Mouse (Mus musculus): ENCODE data around the gene Smo.
A peak's percentile ranks its signal among the peaks of the same experiment; 100 is the strongest.
"Not testable (repeated sequence)": the region's sequence is repeated elsewhere in the genome, so short reads cannot be mapped to it uniquely, and the experiment has no call there.

Gene Smo

GRCm38 (mm10) chr6:29726576-29727200, 8.6 kb upstream of the Smo start:
- no peak for DNase-seq (ENCODE audit: extremely low spot score, low read depth, low spot score)

DNA sequence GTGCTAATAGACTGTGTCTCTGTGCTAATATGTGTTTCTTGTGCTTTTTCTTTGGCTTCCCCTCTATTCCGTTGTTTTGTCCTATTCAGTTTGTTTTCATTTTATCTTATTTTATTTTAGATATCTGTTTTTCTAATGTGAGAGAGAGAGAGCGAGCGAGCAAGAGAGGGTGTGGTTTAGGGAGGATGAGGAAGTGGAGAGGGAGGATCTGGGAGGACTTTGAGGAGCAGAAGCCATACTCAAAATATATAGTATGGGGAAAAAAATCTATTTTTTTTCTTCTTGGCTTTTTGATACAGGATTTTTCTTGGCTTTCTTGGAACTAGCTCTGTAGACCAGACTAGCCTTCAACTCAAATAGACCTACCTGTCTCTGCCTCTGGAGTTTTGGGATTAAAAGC, 7.3 kb upstream of the Smo start:
- no peak for DNase-seq (ENCODE audit: extremely low spot score, low read depth, low spot score)

DNA sequence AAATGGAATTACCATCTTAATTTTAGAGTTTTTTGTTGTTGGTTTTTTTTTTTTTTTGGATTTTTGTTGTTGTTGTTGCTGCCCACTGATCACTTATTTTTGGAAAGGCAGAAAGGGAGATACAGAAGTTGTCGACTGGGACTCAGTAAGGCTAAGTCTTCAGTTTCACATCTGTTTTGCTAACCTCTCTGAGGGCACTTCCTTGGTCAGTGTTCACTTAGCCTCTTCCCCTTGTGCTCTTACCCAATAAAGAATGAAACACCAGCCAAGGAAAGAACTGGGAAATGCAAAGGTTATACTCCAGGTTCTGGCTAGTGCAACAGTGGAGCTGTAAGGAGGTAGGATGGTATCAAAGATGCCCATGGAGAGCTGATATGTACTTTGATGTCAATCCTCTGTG, 5.8 kb upstream of the Smo start:
- DNase-seq (ENCODE audit: extremely low spot score, low read depth, low spot score): no peak

- no peak for DNase-seq (ENCODE audit: extremely low spot score, low read depth, low spot score)
These were observed 567 bp downstream of the Smo start for GRCm38 (mm10) chr6:29735689-29736451.

DNA sequence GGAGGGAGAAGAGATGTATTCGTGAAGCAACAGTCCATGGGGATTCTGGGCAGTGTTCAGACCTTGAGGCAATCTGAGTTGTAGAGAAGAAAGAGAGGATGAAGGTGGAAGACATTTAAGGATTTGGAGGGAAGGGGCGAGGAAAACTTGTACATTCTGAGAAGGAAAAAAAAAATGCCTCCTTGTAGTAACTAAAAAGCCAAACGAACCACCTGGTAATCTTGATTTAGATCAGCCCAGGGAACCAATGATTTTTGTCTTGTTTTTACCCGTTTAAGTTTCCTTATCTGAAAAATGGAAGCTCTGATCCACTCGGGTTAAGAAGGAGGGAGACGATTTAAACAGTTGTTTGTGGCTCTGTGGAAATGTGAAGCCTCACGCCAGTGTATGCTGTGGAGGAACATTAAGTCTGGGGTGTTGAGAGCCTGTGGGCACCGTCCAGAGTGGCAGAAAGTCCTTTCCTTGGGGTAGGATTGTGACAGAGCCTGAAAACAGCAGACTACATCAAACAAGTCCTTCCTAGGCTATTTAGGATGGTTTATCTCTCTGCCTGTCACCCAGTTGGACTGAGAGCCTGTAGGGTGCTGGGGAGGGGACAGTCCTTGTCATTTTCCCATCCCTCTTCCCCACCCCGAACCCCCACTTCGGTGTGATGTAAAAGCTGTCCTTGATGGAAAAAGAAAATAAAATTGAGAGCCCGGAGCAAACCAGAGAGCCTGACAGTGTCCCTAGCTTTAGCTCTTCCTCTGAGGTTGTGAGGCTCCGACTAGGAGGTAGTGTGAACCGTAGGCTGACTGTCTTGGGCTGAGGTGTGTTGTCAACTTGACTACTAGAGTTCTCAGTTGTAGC, 1.5 kb downstream of the Smo start:
- no peak for DNase-seq (ENCODE audit: extremely low spot score, low read depth, low spot score)

GRCm38 (mm10) chr6:29751466-29752152, 16.3 kb downstream of the Smo start:
- no peak for DNase-seq (ENCODE audit: extremely low spot score, low read depth, low spot score)

- DNase-seq (ENCODE audit: extremely low spot score, low read depth, low spot score): no peak
These were observed 18.0 kb downstream of the Smo start for GRCm38 (mm10) chr6:29753336-29753735.

DNA sequence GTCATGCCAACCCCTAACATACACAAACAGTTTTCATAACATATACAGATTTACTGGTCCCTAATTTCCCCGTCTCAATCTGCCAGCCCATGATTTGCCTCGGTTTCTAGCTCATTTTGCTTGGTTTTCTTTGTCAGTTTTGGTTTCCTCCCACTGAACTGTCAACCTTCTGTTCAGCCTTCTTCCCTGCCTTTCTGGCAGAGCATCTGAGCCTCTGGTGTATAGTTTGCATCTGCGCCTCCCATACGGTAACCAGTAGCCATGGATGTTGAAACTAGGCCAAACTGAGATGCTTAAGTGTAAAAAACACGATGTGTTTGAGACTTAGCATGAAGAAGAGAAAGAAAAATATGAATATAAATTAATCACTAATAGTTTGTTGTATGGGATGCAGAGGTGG, 20.7 kb downstream of the Smo start:
- no peak for DNase-seq (ENCODE audit: extremely low spot score, low read depth, low spot score)

- no peak for DNase-seq (ENCODE audit: extremely low spot score, low read depth, low spot score)
These were observed 21.2 kb downstream of the Smo start for GRCm38 (mm10) chr6:29756476-29756875.

DNA sequence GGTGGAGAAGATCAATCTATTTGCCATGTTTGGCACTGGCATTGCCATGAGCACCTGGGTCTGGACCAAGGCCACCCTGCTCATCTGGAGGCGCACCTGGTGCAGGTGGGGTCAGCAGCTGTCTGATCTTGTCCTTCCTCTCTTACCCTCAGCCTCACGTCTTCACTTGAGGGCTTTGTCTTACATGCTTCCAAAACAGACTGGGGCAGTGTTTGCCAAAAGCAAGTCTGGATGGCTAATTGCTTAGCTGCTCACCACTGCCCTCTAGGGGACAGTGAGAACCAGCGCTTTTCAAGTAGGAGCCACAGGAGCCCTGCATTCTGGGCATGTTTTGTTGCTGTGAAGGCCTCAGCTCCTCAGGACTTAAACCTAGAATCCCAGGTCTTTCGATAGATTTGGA, 23.1 kb downstream of the Smo start:
- DNase-seq (ENCODE audit: extremely low spot score, low read depth, low spot score): peak; percentile 66

- no peak for DNase-seq (ENCODE audit: extremely low spot score, low read depth, low spot score)
These were observed 23.8 kb downstream of the Smo start for GRCm38 (mm10) chr6:29759012-29759679.

- not testable (repeated sequence) for DNase-seq (ENCODE audit: extremely low spot score, low read depth, low spot score)
These were observed 25.1 kb downstream of the Smo start for GRCm38 (mm10) chr6:29760397-29760796.

DNA sequence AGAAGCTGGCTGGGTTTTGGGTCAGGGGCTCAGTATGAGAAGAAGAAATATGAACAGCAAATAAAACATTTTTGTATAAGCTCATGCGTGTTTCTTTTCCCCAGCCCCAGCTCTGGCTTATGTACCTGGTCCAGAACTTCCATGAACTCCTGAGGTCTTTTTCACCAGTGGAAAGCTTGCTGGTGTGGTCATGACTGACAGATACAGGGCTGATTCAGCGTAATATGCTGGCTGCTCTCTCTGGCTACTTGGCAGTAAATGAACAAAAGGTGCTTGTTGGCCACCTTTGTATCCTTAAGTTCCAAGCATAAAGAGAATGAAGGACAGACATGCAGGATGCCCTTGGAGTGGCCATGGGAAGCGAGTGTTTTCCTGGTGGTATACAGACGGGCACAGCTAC, 26.0 kb downstream of the Smo start:
- no peak for DNase-seq (ENCODE audit: extremely low spot score, low read depth, low spot score)

- DNase-seq (ENCODE audit: extremely low spot score, low read depth, low spot score): no peak
These were observed 27.2 kb downstream of the Smo start for GRCm38 (mm10) chr6:29762524-29762923.

DNA sequence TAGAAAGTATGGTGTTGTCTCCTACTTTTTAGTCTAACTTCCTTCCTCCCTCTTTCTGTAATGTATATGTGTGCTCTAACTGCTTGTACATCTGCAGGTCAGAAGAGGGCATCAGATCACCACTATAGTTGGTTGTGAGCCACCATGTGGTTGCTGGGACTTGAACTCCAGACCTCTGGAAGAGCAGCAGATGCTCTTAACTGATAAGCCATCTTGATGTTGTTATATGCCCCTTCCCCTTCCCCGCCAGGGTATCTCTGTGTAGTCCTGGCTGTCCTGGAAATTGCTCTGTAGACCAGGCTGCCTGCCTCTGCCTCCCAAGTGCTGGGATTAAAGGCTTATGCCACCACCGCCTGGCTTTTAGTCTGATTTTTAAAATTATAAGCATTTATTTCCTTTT, 31.6 kb downstream of the Smo start:
- no peak for DNase-seq (ENCODE audit: extremely low spot score, low read depth, low spot score)

DNA sequence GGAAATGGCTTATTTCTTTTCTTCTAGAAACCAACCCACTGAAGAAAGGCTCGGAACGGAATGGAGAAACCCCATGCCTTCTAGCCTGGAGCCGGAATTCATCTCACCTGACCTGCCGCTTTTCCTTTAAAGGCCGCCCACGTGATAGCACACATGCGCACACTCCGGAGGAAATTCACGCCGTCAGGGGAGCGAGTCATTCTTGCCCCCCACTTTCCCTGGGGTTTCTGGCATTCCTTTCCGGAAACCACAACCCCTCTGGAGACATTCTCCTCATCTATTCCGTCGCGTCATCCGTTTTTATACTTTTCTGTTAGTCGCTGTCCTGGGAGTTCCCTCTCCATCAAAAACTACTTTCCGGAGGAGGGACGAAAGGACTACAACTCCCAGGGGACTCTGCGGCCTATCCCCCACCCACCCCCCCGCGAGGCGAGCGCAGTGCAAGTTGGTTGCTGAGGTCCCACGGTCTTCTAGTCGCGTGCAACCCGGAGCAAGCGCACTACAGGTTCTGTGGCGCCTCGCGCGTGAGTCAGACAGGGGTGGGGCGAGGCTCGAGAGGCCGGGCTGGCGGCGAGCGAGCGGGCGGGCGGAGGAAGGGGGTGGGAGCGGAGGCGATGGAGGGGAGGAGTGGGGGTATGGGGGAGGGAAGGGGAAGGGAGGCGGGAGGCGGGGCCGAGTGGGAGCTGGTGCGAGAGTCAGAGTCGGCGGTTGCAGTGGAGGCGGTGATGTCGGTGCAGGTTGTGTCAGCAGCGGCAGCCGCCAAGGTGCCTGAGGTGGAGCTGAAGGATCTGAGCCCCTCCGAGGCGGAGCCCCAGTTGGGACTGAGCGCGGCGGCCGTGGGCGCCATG, 32.7 kb downstream of the Smo start, which contains the start of gene Ahcyl2:
TSS of gene Ahcyl2 (plus strand) at position 199 of the 848 bp plus-strand sequence.
- peak; percentile 83 for DNase-seq (ENCODE audit: extremely low spot score, low read depth, low spot score)

- DNase-seq (ENCODE audit: extremely low spot score, low read depth, low spot score): no peak
These were observed 33.6 kb downstream of the Smo start for GRCm38 (mm10) chr6:29768791-29769441.

GRCm38 (mm10) chr6:29770672-29771321, 35.5 kb downstream of the Smo start:
- no peak for DNase-seq (ENCODE audit: extremely low spot score, low read depth, low spot score)

- DNase-seq (ENCODE audit: extremely low spot score, low read depth, low spot score): no peak
These were observed 36.9 kb downstream of the Smo start for GRCm38 (mm10) chr6:29772236-29772635.

All from hindlimb bud, embryonic 11.5 days (tissue).